Mouse (Mus musculus): ENCODE results near the gene Negr1.
A peak's percentile ranks its signal among the peaks of the same experiment; 100 is the strongest.

Negr1 gene

DNA sequence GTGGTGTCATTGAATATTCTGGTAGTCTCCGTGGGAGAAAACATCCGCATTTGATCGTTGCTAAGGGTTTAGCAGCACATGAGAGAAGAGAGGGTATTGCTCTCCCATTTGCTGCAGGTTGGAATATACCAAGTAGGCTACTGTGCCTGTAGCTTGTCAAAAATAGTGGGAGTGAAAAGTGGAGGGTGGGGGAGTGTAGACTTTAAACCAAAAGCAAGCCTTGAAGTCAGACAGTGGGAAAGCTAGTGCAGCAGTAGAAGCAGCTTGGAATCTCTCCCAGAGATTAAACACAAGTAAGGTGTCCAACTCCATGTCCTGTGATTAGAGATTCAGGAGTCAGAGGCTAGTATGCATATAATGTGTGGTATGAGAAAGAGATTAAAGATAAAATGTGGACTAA, 248.2 kb downstream of the Negr1 start:
- DNase-seq, result no peak

DNA sequence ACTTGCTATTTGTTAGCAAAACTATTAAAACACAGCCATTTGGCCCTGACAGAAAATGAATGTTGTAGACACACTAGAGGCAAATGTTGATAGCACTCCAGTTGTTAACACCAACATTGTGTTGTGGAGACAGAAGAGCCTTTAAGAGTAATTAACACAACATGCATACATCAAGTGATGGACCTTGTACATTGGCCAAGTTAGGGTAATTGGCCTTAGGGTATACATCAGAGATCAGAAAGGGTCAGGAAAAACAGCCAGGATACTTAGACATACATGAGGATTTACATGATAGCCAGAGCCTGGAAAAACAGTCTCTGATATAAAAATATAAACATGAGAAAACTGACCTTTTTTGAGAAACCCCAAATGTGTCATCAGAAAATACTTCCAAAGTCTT, 255.3 kb downstream of the Negr1 start:
- no peak for DNase-seq

DNA sequence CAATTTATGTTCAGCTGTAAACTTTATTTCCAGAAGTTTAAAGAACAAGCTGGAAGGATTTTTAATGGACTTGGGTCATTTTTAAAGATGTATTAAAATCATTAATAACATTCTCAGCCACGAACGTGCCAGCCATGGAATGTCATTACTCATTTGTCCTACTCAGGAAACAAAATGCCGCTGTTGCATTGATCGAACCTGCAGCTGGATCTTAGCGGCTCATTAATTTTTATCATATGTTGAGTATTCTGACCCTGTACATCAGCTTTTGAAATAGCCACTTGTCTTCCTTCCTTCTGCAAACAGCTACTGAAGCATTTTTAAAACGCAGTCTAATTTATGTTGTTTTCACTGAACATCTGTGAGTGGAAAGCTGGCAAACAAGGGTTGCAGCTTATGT, 255.9 kb downstream of the Negr1 start:
- DNase-seq, result no peak

DNA sequence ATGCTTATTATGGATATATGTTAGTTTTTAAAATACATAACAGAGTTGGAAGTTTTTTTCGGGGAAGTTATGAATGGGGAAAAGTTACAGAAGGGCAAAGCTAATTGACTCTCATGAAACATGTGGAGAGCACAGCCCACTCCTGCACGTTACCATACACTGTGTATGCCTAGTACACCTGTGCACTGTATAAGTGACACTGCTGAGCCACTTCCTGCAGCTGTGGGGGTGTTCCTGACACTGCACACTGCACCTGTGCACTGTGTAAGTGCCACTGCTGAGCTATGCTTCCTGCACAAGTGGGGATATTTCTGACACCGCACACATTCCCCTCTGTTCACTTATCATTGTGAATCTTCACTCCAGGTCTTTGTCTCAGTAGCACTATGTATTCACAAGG, 261.4 kb downstream of the Negr1 start:
- no peak for DNase-seq

DNA sequence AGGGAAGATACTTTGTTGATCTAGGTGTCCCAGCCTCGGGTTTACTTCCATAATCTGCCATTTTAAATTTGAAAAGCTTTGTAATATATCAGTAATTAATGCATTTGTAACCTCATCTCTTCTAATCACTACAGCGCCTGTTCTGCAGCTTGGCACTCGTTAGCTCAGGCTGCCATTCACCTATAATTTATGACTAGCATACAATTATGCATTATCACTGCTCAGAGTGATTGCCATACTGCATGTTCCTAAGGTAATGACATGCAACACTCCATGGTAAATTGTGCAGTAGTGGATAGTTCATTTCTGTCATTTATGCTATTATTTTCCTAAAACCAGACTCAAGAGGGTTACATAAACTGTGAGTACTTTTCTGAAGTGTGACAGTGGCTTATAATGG, 272.3 kb downstream of the Negr1 start:
- DNase-seq, result no peak

DNA sequence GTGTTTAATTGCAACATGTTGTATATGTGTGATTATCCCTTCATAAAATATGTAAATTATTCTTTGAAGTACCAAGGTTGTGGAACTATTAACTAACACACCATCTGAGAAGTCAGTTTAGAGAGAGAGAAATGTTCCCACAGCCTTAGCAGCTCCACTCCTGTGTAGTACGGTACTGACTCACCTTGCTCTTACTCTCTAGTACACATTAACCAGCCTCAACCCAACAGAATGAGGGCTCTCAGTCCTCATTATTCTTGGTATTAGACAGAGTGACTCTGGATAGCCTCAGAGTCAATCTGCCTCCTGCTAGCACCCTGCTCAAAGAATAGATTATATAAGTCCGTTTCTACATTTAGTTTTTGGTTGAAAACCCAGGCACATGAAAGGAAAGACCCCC, 277.0 kb downstream of the Negr1 start:
- no peak for DNase-seq

DNA sequence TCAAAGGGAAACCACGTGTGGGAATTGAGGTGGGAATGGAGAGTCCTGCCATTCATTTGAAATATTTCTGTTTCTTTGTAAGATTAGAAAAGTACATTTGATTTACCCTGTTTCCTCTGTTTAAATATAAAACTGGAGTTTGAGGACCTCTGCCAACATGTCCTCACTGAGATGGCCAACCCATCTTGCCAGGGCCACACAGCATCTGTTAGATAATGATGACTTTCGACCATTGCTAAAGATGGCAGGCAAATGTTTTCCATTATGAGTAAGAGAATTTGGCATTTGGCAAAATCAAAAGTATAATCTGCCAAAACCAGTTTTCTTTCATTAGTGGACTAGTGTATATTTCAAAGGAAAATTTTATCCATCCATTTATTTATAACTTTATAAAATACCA, 286.8 kb downstream of the Negr1 start:
- no peak for DNase-seq

DNA sequence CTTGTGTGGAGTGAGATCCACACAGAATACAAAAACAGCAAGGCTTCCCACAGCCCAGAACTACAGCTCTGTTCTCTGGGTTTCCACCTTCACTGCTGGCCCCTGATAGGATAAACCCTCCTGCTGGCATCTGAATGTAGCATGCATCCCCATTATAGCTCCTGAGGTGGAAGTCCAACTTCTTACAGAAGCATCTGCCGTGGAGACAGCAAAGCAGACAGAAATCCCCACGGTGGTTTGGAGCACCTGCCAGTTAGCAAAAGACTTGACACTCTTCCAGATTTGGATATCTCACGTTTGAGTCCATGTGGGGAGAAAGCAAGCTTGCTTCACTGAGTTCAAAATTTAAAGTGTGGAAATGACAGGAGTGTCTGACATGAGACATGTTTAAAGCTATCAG, 290.3 kb downstream of the Negr1 start:
- peak; percentile 57 for DNase-seq

DNA sequence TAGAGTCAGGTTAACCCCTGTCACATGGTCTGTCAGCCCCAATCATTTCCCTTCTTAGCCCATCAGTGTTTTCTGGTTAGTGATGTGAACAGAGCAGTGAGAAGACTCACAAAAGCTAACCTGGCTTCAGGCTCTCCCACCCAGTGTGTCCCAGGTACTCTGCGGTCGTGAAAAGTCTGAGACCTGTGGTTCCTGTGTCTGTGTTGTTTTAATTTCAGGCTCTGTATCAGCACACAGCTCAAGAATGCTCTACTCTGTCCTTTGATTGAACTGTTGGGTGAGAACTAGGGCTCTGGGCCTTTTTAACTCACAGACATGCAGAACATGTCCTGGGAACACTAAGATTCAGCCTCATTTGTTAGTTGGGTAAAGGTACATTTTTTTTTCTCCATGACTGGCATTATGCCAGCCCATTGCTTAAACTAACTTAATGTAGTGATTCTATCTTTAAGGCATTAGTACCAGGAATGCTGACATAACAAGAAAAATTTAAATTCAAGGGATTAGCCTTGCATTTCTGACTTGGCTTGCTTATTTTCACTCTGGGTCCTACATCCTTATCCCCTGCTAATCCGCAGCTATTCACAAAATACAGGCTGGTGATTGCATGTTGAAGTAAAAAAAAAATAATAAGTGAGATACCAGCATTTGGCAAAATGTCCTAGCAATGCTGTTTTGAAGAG, 308.8 kb downstream of the Negr1 start:
- no peak for DNase-seq

DNA sequence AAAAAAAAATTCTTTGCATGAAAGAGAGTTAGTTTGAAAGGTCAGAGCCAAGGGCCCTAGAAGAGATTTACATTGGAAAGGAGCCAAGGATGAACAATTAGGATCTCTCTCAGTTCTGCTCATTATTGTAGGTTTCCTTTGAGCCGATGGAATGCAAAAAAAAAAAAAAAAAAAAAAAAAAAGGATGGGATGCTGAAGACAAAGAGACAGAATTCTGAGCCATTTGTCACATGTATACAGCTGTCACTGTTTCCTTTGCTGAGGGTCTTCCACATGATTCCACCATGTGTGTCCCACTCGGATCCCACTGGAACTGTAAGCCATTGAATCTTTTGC, 309.3 kb downstream of the Negr1 start:
- DNase-seq, result no peak

DNA sequence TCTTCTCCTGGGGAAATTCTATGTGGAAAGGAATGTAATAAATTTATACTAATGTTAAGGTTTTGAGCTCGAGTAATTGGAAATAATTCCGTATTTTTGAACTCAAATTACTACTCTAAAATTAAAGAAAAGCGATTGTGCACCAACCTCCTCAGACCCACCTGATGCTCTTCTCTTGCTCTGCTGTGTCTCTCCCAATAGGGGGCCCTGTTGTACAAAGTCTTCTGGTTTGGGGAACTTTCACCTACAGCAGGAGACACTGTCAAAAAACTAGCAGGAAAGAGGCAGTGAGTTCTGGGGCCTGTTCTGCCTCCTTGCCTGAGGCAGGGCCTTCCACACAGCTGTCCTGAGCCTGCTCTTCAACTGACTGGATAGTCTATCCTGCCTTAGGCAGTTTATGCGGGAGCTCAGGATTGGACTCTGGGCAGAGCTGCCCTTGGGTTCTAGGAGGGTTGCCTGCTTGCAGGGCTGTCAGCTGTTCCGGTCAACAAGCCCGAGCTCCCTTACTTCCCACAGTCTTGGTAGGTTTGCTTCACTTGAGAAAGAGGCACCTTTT, 310.1 kb downstream of the Negr1 start:
- no peak for DNase-seq

DNA sequence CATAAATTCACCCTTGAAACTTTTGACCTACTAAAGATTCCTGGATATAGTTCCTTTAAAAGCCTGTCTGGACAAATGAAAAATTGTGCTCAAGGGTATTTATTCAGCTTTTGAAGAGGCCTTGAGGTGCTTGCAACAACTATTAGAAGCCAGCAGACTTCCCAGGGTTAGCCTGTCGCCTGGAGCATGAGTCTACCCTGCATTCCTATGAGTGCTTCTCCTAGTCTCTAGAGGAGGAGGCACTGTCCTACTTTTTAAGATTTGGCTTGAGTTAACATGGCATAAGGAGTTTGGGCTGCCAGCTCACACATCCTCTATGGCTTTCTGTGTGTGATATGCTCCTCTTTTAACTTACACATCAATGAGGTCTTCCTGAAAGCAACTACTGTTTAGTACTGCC, 315.0 kb downstream of the Negr1 start:
- DNase-seq, result no peak

DNA sequence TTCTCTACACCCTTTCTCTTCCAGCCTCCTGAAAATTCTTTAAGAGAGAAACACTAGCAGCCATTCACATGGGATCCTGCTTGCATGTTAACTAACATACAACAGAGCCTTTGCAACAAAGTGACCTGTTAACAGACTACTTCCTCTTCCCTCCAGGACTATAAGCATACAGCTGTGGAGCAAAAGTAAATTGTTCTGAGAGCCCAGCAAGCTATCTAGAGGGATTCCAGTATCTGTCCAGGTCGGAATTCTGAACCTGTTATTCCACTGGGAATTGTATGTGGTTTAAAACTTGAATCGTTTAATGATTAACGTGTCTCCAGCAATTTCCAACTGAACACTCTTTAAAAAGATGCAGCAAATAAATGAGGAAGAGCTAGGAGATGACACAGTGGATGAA, 320.5 kb downstream of the Negr1 start:
- DNase-seq, result no peak

DNA sequence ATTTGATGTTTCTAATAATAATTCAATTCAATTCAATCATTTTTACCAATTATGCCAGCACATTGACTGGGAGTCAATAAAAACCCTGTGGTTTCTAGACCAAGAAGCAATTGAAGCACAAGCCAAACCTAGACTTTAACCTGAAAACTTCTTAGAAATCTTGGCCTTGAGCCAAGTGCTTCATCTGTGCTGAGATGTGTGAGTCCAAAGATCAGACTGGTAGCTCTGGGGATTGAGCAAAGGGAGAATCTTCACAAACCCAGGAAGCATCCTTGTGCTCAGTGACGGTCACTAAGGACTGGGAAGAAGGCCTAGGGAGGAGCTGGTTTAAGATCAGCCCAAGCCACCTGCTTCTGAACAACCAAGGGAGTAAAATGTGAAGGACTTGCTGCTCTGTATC, 322.3 kb downstream of the Negr1 start:
- DNase-seq, result no peak

DNA sequence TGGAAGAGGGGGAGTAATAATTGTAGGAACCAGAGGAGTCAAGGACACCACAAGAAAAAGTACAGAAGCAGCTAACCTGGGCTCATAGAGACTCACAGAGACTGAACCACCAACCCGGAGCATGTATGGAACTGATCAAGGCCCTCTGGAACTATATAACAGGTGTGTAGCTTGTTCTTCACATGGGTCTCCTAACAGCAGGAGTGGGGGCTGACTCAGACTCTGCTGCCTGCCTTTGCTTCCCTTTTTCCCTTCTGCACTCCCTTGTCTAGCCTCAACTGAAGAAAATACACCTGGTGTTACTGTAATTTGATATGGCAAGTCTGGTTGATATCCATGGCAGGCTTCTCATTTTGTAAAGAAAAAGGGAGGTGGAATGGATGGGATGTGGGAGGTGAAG, 324.1 kb downstream of the Negr1 start:
- DNase-seq, result no peak

DNA sequence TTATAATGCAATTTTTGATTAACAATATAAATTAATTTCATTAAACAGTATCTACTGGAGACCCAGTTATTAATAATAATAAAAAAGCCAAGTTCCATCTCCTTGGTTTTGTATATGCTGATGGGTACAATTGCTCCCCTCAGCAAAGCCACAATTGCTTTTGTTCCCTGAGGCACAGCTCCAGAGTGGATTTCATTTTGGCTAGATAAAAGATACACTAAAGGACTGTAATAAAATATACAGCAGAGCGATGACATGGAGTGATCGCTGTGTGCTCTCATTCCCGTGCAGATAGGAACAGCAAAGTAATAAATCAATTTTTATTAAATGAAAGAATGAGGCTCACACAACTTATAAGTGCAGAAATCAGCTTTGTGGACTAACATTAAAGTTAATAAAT, 325.3 kb downstream of the Negr1 start:
- DNase-seq, result no peak

DNA sequence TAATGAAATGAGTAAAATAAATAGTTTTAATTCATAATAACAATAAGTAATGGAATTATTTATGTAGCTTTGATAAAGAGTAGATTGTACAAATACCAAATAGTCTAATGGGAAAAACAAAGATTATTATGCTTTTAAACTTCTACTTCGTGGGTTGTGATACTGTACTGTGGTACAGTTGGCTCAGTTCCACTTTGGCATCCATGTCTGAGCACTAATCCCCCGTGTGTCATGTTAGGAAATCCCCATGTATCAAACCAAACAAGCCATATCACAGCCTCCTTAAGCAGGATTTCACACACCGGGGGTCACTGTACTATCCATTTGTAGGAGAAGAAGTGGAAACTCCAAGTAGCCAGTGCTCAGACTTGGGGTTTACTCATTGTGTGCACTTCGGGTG, 329.4 kb downstream of the Negr1 start:
- no peak for DNase-seq

DNA sequence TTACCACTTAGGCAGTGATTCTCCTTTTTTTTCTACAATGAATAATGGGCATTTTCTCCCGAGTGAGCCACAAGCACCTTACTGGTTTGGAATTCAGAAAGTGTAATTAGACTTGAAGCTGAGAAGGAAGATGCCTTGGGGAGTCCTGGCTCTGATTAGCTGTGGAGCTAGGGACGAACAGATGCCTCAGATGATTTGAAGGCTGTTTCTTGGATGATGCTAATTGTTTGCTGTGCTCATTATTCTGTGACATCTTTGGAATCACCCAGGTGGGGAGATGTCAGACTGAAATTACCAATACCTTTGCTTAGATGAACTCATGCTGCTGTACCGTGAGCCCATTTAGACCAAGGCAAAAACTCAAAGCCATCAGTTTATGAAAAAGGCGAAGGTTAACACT, 333.7 kb downstream of the Negr1 start:
- DNase-seq, result no peak

DNA sequence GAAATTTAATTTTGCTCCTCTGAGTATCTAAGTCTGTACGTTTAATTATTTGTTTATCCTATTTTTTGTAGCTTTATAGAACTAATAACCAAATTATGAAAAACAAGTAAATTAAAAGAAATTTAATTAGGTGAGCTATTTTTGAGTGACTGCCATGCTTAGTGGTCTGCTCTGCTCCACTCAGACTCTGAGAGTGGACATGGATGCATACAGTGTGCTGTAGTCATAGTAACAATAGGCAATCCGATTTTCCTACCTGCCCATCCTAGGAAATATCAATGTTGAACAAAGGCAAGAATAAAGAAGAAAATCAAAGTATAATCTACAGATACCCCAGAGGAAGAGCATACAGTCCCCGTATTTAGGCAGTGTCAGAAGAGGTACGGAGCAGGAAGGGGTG, 334.5 kb downstream of the Negr1 start:
- no peak for DNase-seq

DNA sequence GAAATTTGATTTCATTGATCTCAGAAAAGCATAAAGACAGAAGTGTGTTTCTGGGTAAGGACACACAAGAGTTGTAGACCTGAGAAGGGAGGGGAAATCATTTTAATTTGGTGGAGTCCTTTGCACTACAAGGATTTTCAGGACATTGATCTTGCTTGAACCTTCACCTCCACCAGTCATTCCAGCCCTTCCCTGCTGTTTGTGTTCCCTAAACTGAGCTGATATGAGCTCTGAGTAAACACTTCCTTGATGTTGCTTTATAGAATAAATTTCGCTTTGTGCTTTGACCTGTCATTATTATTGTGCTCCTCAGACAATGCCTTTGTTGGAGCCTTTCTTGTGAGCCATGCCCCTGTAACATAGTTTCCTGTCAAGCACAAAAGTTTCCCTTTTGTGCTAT, 335.0 kb downstream of the Negr1 start:
- no peak for DNase-seq

DNA sequence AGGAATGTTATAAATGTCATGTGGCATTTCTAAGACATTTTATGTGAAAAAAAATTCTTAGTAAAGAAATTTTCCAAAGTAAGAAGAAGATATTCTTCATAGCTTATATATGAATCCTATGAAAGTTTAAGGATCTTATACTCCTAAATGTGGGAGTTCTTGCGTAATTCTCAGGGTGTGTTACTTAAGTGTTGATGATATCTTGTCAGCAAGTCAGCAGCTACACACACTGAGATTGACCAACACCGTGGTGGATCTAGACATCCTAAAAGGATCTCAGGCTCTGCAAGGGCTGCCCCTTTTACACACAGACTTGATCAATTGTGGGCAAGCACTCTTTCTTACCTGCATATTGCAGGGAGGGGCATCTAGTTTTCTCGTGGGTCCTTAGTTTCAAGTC, 339.5 kb downstream of the Negr1 start:
- DNase-seq, result no peak

DNA sequence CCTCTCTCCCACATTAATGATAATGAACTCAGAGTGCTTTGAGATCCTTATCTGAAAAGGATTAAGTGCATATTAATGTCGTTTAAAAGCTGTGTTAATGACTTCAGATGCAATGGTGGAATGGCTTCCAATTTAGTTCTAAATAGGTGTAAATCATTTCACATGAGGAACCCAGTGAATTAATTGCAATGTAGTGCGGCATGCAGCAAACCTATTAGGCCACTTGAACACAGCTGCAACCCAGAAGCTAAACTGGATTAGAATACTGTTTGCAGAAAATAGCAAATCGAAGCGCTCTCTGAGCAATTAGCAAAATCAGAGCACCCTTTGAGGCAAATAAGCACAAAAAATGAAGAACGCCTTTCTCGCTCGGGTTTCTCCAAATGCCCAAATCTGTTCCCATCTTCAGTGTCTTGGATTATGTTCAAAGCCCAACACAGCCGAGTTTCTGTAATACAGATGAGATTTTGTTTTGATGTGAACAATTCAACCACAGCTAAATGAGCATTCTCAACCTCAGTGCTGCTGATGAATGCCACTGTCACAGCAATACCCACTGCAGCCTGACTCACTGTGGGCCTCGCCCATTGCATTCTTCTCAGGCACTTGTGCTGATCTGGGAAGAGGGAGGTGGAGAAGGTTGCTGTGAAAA, 342.5 kb downstream of the Negr1 start:
- peak; percentile 23 for DNase-seq

DNA sequence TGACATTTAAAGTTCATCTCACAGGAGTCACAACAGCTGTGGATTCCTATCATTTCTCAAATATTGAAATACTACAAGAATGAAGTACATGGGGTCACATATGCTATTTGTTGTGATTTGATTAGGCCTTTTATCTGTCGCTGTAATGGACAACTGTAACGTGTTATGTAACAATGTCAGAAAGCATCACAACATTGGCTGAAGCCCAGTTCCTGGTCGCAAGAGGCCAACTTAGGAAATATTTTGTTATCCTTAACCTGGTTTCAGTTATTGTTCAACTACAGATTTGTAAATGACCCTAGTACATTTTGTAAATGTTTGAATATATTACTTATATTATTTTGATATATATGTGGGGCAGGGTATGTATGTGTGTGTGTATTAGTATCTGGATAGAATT, 351.2 kb downstream of the Negr1 start:
- no peak for DNase-seq

DNA sequence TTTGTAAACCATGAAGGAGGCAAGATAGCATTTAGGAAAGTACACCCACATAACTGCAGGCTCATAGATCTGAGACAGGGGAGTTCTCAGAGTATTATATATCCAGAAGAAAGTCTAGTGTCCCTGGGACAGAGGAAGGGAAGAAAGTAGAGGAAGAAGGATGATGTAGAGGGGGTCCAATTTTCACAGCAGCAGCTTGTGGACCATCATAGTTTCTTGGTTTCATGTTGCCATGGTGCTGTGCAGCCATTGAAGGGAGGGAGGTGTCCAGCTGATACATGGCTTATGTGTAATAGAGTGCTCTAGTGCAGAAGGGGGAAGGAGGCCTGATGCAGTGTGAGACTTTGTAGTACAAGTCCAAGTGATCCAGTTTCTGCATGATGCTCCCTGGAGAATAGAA, 359.8 kb downstream of the Negr1 start:
- DNase-seq, result no peak

DNA sequence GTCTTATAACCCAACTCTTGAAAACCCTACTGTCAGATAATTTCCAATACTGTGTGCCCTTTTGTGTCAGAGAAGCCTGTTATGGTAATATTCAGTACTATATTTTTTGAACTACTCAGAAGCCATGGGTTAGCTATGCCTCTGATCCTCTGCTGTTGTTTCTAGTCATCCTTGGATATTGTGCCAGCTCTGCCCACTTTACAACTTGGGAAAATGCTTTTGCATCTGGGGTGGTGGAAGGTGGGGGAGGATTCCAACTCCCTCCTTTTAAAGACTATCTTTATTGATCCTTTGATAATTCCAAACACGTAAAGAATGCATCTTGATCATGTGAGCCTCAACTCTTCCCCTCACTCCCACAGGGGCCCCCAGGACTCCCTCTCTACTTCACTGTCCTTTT, 361.6 kb downstream of the Negr1 start:
- DNase-seq, result no peak
